Mouse (Mus musculus) embryonic facial prominence, embryonic 11.5 days (tissue): ENCODE measurements around the gene 4833439L19Rik. TPM values are rescaled to one million over a fixed set of nuclear protein-coding genes. Genes with fewer than 3 reads are reported as not detected.

ENCODE experiments used
- ATAC-seq: fragments of 200-750 bp; cut with Nextera tagmentation; replicated peaks from 2 replicates; pipeline ENCODE4 v1.8.0; 2017; ENCODE audit warnings: low read depth; ENCODE audit not compliant: insufficient number of reproducible peaks, low FRiP score, low TSS enrichment
- DNase-seq: peaks from one replicate; pipeline ENCODE4 v3.0.0-alpha.2; 2015; ENCODE audit warnings: low spot score
- H3K27ac ChIP-seq: fragments of 300-500 bp; sonication (generic); replicated peaks from 2 replicates; pipeline ENCODE4 v1.5.1; 2014; ENCODE audit warnings: mild to moderate bottlenecking, low read depth, low read length, control low read depth
- H3K27me3 ChIP-seq: fragments of 300-500 bp; sonication (generic); 2 replicates; pipeline ENCODE4 v1.6.1; 2014; ENCODE audit warnings: mild to moderate bottlenecking, low read length, moderate library complexity, mixed read lengths; ENCODE audit not compliant: control insufficient read depth, insufficient read depth
- H3K36me3 ChIP-seq: fragments of 300-500 bp; sonication (generic); replicated peaks from 2 replicates; pipeline ENCODE4 v1.6.1; 2014; ENCODE audit warnings: low read depth, mild to moderate bottlenecking, low read length, moderate library complexity, mixed read lengths; ENCODE audit not compliant: control insufficient read depth, insufficient read depth
- H3K4me1 ChIP-seq: fragments of 300-500 bp; sonication (generic); 2 replicates; pipeline ENCODE4 v1.6.1; 2014; ENCODE audit warnings: low read length, mixed read lengths; ENCODE audit not compliant: control insufficient read depth, insufficient read depth
- H3K4me2 ChIP-seq: fragments of 300-500 bp; sonication (generic); 2 replicates; pipeline ENCODE4 v1.6.1; 2014; ENCODE audit warnings: low read depth, mild to moderate bottlenecking, control low read depth, low read length, moderate library complexity
- H3K4me3 ChIP-seq: fragments of 300-500 bp; sonication (generic); 2 replicates; pipeline ENCODE4 v1.5.1; 2014; ENCODE audit warnings: low read depth, low read length, control low read depth
- H3K9ac ChIP-seq: fragments of 300-500 bp; sonication (generic); replicated peaks from 2 replicates; pipeline ENCODE4 v1.6.1; 2014; ENCODE audit warnings: mild to moderate bottlenecking, control low read depth, low read length
- H3K9me3 ChIP-seq: fragments of 300-500 bp; sonication (generic); replicated peaks from 2 replicates; pipeline ENCODE4 v1.6.1; 2016; ENCODE audit warnings: mild to moderate bottlenecking, low read length, inconsistent platforms, mixed read lengths; ENCODE audit not compliant: control insufficient read depth
- WGBS: fragments of 180-500 bp; shearing (Covaris S2); extraction: QIAGEN DNeasy Blood & Tissue Kit; methylation state at CpG from one replicate; pipeline ENCODE4 v1.1.7; 2014; 5-methylcytosine and 5-hydroxymethylcytosine counted together
- microRNA-seq: library from miRNA; unstranded; fragments of <30 nt; microRNA quantifications from one replicate; pipeline ENCODE4, GENCODE M21; 2016; ENCODE audit warnings: borderline number of aligned reads
- polyA plus RNA-seq: library from polyadenylated mRNA; unstranded; fragments of >200 nt; fragmentation: Nextera tagmentation; extraction: Ambion mirVana; gene quantifications from 2 replicates; pipeline ENCODE4 v1.2.1, GENCODE M21; 2014

4833439L19Rik gene
- polyA plus RNA-seq, 1 experiment from 2014 or later, result 188 TPM

DNA sequence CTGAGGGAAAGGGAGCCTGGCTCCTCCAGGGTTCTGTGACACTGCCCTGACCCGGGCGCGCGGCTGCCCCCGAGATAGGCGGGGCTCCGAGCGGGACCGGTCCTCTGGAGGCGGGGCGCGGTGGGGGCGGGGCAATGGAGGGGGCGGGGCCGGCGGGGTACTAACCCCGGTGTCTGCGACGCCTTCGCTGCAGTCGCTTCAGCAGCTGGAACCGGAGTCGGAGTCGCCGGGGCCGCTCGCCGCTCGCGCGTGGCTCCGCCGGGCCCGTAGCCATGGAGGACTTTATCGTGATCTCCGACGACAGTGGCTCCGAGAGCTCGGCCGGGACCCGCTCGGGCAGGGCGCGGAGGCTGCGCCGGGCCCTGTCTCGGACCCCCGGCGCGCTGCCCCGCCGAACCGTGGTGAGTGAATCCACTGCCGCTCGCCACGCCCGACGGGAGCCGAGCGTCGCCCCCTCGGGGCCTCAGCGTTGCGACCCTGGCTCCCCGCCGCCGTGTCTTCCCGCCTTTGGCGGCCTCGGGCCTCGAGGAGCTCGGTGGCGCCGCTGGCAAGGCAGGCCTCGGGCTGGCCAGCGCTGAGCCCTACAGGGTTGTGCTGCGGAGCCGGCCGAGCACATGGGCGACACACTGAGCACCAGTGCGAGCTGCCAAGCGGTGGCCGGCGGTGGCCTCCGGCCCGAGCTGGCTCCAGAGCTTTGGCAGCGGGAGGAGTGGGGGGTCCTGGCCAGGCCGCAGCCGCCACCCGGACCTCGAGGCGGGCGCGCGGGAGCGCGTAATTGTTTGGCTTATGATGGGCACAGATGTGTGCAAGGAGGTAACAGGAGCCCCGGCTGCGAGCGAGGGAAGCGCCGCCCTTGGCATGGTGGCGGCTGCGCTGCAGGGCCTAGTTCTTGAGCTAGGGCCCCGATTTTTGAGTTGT, 61.4 kb downstream of the 4833439L19Rik start, which contains the start of gene Simc1:
Gene Simc1 (plus strand): TSS at position 176 of the 918 bp plus-strand sequence.
- DNase-seq, result peak; percentile 76
- WGBS, result under 1% methylated on average over 72 of the region's 105 CpGs

DNA sequence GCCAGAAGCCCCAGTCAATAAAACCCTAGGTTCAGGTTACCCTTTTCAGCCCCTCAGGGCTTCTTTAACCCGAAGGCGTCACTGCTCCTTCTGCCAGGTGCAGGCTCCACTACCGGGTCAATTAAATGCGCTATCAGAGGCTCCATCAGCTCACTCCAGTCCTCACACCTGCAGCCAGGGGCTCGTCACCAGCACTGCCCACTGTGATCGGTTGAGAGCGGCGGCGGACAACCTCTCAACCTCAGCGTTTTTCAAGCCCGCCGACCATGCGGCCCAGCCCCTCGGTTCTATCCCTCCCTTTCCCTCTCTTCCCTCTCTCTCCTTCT, 62.0 kb downstream of the 4833439L19Rik start:
- no peaks in the 10 kb centered on the region for H3K36me3 ChIP-seq
- peak overlapping the region; percentile 81 for H3K4me2 ChIP-seq
- H3K27ac ChIP-seq, result no peak overlapping the region
- WGBS, result under 1% methylated on average over 14 of the region's 14 CpGs
- peak overlapping the region; percentile 66 for H3K4me3 ChIP-seq
- H3K27me3 ChIP-seq, result no peaks in the 10 kb centered on the region
- H3K9ac ChIP-seq, result no peak overlapping the region
- DNase-seq (no peak), ATAC-seq (no peak; the same call in 1 of the 2 replicates)
- no peaks in the 10 kb centered on the region for H3K9me3 ChIP-seq
- no peaks in the 10 kb centered on the region for H3K4me1 ChIP-seq

More for the DNA sequence above, 61.4 kb downstream of the 4833439L19Rik start, which contains the start of gene Simc1:
- Histone ChIP-seq H3K27ac (0 out of 2 replicates have a peak within 1 kb of the TSS, but pooled peaks have one; percentile 35), H3K4me1 (no peaks in the 10 kb centered on the region), H3K27me3 (no peaks in the 10 kb centered on the region), H3K9ac (peak within 1 kb of the TSS; percentile 87), H3K4me2 (peak within 1 kb of the TSS; percentile 81), H3K4me3 (peak within 1 kb of the TSS; percentile 66), H3K36me3 (no peaks in the 10 kb centered on the region), H3K9me3 (no peaks in the 10 kb centered on the region)
- peak; percentile 88 for ATAC-seq

DNA sequence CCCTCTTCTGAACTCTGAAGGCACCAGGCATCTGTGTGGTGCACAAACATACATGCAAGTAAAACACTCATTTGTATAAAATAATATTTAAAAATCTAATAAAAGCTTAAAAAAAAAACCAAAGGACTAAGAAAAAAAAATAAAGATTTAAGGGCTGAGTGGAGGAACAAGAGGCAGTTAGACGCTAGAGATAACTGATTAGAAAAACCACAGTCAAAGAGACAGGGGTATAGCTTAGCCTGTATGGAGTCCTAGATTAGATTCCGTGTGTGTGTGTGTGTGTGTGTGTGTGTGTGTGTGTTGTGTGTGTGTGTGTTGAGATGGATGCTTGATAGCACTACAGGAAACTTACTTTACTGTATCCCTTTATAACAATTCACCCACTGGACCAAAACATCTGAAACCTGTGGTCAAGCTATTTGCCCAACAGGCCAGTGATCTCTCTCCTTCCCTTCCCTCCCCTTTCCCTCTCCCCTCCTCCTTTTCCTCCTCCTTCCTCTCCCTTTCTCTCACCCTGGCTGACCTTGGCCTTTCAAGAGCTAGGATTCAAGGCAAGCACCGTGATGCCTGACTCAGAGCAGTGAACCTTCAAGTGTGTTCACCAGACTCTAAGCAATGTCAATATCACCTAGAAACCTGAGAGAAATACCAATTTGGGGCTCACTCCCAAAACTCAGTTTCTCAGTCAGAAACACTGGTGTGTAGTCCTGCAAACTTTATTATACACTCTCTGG, 63.1 kb downstream of the 4833439L19Rik start:
- DNase-seq (no peak), ATAC-seq (no peak)
- H3K36me3 ChIP-seq, result no peaks in the 10 kb centered on the region
- WGBS, result 56% methylated on average over 3 of the region's 3 CpGs
- H3K9ac ChIP-seq, result no peak overlapping the region
- no peak overlapping the region for H3K4me3 ChIP-seq
- H3K4me2 ChIP-seq, result no peak overlapping the region
- no peak overlapping the region for H3K27ac ChIP-seq
- no peaks in the 10 kb centered on the region for H3K9me3 ChIP-seq
- H3K4me1 ChIP-seq, result no peaks in the 10 kb centered on the region
- H3K27me3 ChIP-seq, result no peaks in the 10 kb centered on the region

DNA sequence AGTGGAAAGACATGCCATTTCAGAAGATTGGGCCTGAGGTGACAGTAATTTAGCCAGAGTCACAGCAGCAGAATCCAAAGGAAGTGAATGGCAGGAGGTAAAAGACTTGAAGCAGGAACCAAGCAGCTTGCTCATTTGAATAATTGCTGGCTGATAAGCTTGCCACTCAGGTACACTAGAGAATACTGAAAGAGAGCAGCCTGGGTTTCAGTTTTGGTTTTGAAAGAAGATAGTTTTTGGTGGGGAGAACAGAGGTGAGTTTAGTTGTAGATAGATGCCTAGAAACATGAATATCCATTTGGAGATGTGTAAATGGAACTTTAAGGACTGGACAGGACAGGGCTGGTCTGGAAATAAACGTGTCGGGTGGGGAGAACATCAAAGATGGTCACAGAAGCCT, 63.9 kb downstream of the 4833439L19Rik start:
- Histone ChIP-seq H3K4me3 (no peak overlapping the region), H3K36me3 (no peaks in the 10 kb centered on the region), H3K4me2 (no peak overlapping the region), H3K9ac (no peak overlapping the region), H3K27ac (no peak overlapping the region), H3K4me1 (no peaks in the 10 kb centered on the region), H3K27me3 (no peaks in the 10 kb centered on the region), H3K9me3 (no peaks in the 10 kb centered on the region)
- no peak for DNase-seq
- 87% methylated on average over 2 of the region's 2 CpGs for WGBS
- ATAC-seq, result no peak

Small RNA genes within 50 kb of the gene (microRNA-seq; reads per million reads assigned to microRNA genes)
- gene Gm24195, result not detected

Other genes with a start within 250 kb of the 4833439L19Rik start
- gene Cplx2, start 194.1 kb downstream of the 4833439L19Rik start, polyA plus RNA-seq, result 6.9 and 7.4 TPM in 2 replicates
- 160 and 161 TPM in 2 replicates for gene Thoc3, start 96.6 kb downstream of the 4833439L19Rik start, polyA plus RNA-seq
- gene Simc1, start 61.7 kb downstream of the 4833439L19Rik start, polyA plus RNA-seq, result 22.5 and 23.6 TPM in 2 replicates
- gene Arl10, start 9.6 kb upstream of the 4833439L19Rik start, polyA plus RNA-seq, result 24.9 and 26.0 TPM in 2 replicates
- 72.5 and 75.1 TPM in 2 replicates for gene Nop16, start 24.7 kb upstream of the 4833439L19Rik start, polyA plus RNA-seq
- gene Higd2a, start 24.8 kb upstream of the 4833439L19Rik start, polyA plus RNA-seq, result 154 and 168 TPM in 2 replicates
- 19.4 and 20.7 TPM in 2 replicates for gene Cltb, start 45.9 kb upstream of the 4833439L19Rik start, polyA plus RNA-seq
- gene Faf2, start 56.3 kb upstream of the 4833439L19Rik start, polyA plus RNA-seq, result 89.2 and 96.9 TPM in 2 replicates
- 65.0 and 66.6 TPM in 2 replicates for gene Rnf44, start 128.5 kb upstream of the 4833439L19Rik start, polyA plus RNA-seq
- gene Cdhr2, start 136.0 kb upstream of the 4833439L19Rik start, polyA plus RNA-seq, result not detected in 2 replicates
- 3.0 and 3.4 TPM in 2 replicates for gene Gprin1, start 184.4 kb upstream of the 4833439L19Rik start, polyA plus RNA-seq
- 0.36 and 0.46 TPM in 2 replicates for gene Sncb, start 201.2 kb upstream of the 4833439L19Rik start, polyA plus RNA-seq
- not detected in 2 replicates for gene Eif4e1b, start 218.6 kb upstream of the 4833439L19Rik start, polyA plus RNA-seq
- 6.7 and 8.5 TPM in 2 replicates for gene Tspan17, start 223.9 kb upstream of the 4833439L19Rik start, polyA plus RNA-seq